Mouse (Mus musculus) neural tube, embryonic 12.5 days (tissue): ENCODE measurements around the gene Sox12. TPM values are rescaled to one million over a fixed set of nuclear protein-coding genes. Genes with fewer than 3 reads are reported as not detected.

Experiments
- ATAC-seq: fragments of 200-750 bp; cut with Nextera tagmentation; 2 replicates; pipeline ENCODE4 v1.8.0; 2017; ENCODE audit warnings: low read depth, mild to moderate bottlenecking, moderate TSS enrichment, moderate library complexity; ENCODE audit not compliant: low FRiP score
- H3K27ac ChIP-seq: fragments of 300-500 bp; sonication (generic); 2 replicates; pipeline ENCODE4 v1.5.1; 2016
- H3K27me3 ChIP-seq: fragments of 300-500 bp; sonication (generic); replicated peaks from 2 replicates; pipeline ENCODE4 v1.6.1; 2016; ENCODE audit warnings: mild to moderate bottlenecking
- H3K36me3 ChIP-seq: fragments of 300-500 bp; sonication (generic); 2 replicates; pipeline ENCODE4 v1.6.1; 2016; ENCODE audit warnings: mild to moderate bottlenecking
- H3K4me1 ChIP-seq: fragments of 300-500 bp; sonication (generic); 2 replicates; pipeline ENCODE4 v1.6.1; 2016
- H3K4me2 ChIP-seq: fragments of 300-500 bp; sonication (generic); replicated peaks from 2 replicates; pipeline ENCODE4 v1.6.1; 2016; ENCODE audit warnings: mild to moderate bottlenecking
- H3K4me3 ChIP-seq: fragments of 300-500 bp; sonication (generic); 2 replicates; pipeline ENCODE4 v1.5.1; 2016
- H3K9ac ChIP-seq: fragments of 300-500 bp; sonication (generic); 2 replicates; pipeline ENCODE4 v1.6.1; 2016; ENCODE audit warnings: mild to moderate bottlenecking
- H3K9me3 ChIP-seq: fragments of 300-500 bp; sonication (generic); 2 replicates; pipeline ENCODE4 v1.6.1; 2016; ENCODE audit warnings: mild to moderate bottlenecking
- WGBS: fragments of 180-500 bp; shearing (Covaris S2); methylation state at CpG from one replicate; pipeline ENCODE4 v1.1.7; 2016; 5-methylcytosine and 5-hydroxymethylcytosine counted together
- polyA plus RNA-seq: library from polyadenylated mRNA; unstranded; fragments of >200 nt; fragmentation: Nextera tagmentation; extraction: Ambion mirVana; gene quantifications from 2 replicates; pipeline ENCODE4 v1.2.1, GENCODE M21; 2016

Gene Sox12
- polyA plus RNA-seq, 1 experiment from 2014 or later: 18.9 TPM

- H3K4me2 ChIP-seq: no peak overlapping the region
These were observed 52.5 kb downstream of the Sox12 start for GRCm38 (mm10) chr2:152345393-152345792.

GRCm38 (mm10) chr2:152344909-152345308 lies 53.0 kb downstream of the Sox12 start:
- Histone ChIP-seq H3K4me3 (no peak overlapping the region), H3K27ac (no peak overlapping the region), H3K4me2 (no peak overlapping the region), H3K9me3 (no peaks in the 10 kb centered on the region), H3K4me1 (peaks cover 8% of the 10 kb centered on the region), H3K36me3 (no peaks in the 10 kb centered on the region), H3K9ac (no peak overlapping the region), H3K27me3 (peaks cover 7% of the 10 kb centered on the region; the same call in 1 of the 2 replicates)
- ATAC-seq: no peak
- 64% methylated on average over 5 of the region's 5 CpGs for WGBS

More at GRCm38 (mm10) chr2:152345393-152345792, 52.5 kb downstream of the Sox12 start:
- H3K36me3 ChIP-seq: no peaks in the 10 kb centered on the region
- no peak for ATAC-seq
- H3K9me3 ChIP-seq: no peaks in the 10 kb centered on the region
- H3K4me3 ChIP-seq: no peak overlapping the region
- 62% methylated on average over 6 of the region's 6 CpGs for WGBS
- peaks cover 7% of the 10 kb centered on the region; the same call in 1 of the 2 replicates for H3K27me3 ChIP-seq
- peaks cover 8% of the 10 kb centered on the region for H3K4me1 ChIP-seq
- H3K27ac ChIP-seq: no peak overlapping the region
- no peak overlapping the region for H3K9ac ChIP-seq

DNA sequence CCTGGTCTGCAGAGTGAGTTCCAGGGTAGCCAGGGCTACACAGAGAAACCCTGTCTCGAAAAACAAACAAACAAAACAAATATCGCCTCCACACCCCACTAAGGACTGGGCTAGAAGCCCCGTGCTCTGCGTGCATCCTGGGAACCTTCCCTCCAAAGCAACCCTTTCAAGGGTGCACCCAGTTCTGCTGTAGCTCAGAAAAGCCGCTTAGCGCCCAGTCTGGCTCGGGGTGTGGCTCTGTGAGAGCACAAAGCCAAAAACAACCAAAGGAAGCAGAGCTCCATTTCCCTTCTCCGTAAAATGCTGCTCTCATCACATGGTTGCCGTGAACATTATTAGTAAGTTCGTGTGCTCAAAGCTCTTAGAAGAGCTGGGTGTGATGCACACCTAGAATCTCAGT lies 53.5 kb downstream of the Sox12 start:
- 11% methylated on average over 10 of the region's 10 CpGs for WGBS
- Histone ChIP-seq H3K27ac (no peak overlapping the region), H3K4me2 (peak overlapping the region; percentile 93), H3K4me3 (peak overlapping the region; percentile 47), H3K27me3 (peaks cover 7% of the 10 kb centered on the region; the same call in 1 of the 2 replicates), H3K9ac (peak overlapping the region; percentile 68), H3K9me3 (no peaks in the 10 kb centered on the region), H3K36me3 (no peaks in the 10 kb centered on the region), H3K4me1 (peaks cover 8% of the 10 kb centered on the region)
- no peak for ATAC-seq

Other genes with a start within 250 kb of the Sox12 start
- gene Csnk2a1, start 171.2 kb downstream of the Sox12 start, polyA plus RNA-seq: 87.0 and 118 TPM in 2 replicates
- 40.0 and 40.4 TPM in 2 replicates for gene Tbc1d20, start 104.2 kb downstream of the Sox12 start, polyA plus RNA-seq
- gene Rbck1, start 65.4 kb downstream of the Sox12 start, polyA plus RNA-seq: 87.0 and 90.6 TPM in 2 replicates
- gene Trib3, start 54.0 kb downstream of the Sox12 start, polyA plus RNA-seq: 2.3 and 2.4 TPM in 2 replicates
- gene Nrsn2, start 21.4 kb downstream of the Sox12 start, polyA plus RNA-seq: 14.7 and 16.5 TPM in 2 replicates
- gene Zcchc3, start 17.0 kb upstream of the Sox12 start, polyA plus RNA-seq: 47.9 and 49.8 TPM in 2 replicates
- 0.53 and 0.61 TPM in 2 replicates for gene 6820408C15Rik, start 17.5 kb upstream of the Sox12 start, polyA plus RNA-seq
- gene Defb23, start 66.6 kb upstream of the Sox12 start, polyA plus RNA-seq: not detected in 2 replicates
- gene Defb20, start 79.0 kb upstream of the Sox12 start, polyA plus RNA-seq: not detected in 2 replicates
- gene Defb22, start 92.1 kb upstream of the Sox12 start, polyA plus RNA-seq: not detected in 2 replicates
- gene Defb26, start 113.6 kb upstream of the Sox12 start, polyA plus RNA-seq: not detected in 2 replicates
- gene Defb28, start 120.2 kb upstream of the Sox12 start, polyA plus RNA-seq: not detected in 2 replicates
- not detected in 2 replicates for gene Defb29, start 142.0 kb upstream of the Sox12 start, polyA plus RNA-seq
- gene Gm17416, start 171.3 kb upstream of the Sox12 start, polyA plus RNA-seq: not detected in 2 replicates
- gene Defb21, start 174.7 kb upstream of the Sox12 start, polyA plus RNA-seq: not detected in 2 replicates
- gene Defb19, start 182.2 kb upstream of the Sox12 start, polyA plus RNA-seq: not detected in 2 replicates
- gene Defb45, start 201.3 kb upstream of the Sox12 start, polyA plus RNA-seq: not detected in 2 replicates
- not detected in 2 replicates for gene Defb36, start 206.3 kb upstream of the Sox12 start, polyA plus RNA-seq
- not detected in 2 replicates for gene Defb25, start 225.0 kb upstream of the Sox12 start, polyA plus RNA-seq
- 0.23 and 0.30 TPM in 2 replicates for gene Rem1, start 228.9 kb upstream of the Sox12 start, polyA plus RNA-seq